Mouse (Mus musculus): ENCODE data around the gene Snapin. TPM values are rescaled to one million over a fixed set of nuclear protein-coding genes. Genes with fewer than 3 reads are reported as not detected.

Gene Snapin
- polyA plus RNA-seq, 1 experiment from 2014 or later: 79.4 TPM

DNA sequence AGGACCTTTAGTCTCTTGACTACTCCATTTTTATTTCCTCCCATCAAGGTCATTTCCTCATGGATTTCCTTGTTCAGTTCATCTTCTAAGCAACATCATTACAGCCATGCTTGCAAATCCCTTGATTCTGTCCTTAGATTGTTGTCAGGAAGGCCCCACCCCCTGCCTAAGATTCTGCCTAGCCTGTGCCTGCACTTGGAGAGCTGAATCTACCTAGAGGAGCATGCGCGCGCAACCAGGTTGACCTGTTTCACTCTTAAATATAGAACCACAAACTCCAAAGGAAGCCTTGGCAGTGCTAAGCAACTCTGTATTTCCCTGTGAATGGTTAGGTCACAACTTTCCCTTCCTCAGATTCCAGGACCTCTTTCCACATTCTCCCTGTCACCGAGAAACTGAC lies 26.9 kb upstream of the Snapin start:
- no peak overlapping the region for H3K9ac ChIP-seq (ENCODE audit: low read depth, low read length)
- no peak for ATAC-seq
- H3K4me2 ChIP-seq (ENCODE audit: low read depth, low read length): no peak overlapping the region
- H3K9me3 ChIP-seq (ENCODE audit: control insufficient read depth, low read length): no peaks in the 10 kb centered on the region
- H3K27ac ChIP-seq (ENCODE audit: low read length): no peak overlapping the region
- no peaks in the 10 kb centered on the region for H3K36me3 ChIP-seq (ENCODE audit: control insufficient read depth, insufficient read depth, low read length)
- H3K27me3 ChIP-seq (replicated peaks; ENCODE audit: control insufficient read depth, insufficient read depth, low read length): no peaks in the 10 kb centered on the region
- WGBS: 70% methylated on average over 4 of the region's 4 CpGs
- no peak overlapping the region for H3K4me3 ChIP-seq (ENCODE audit: low read length)
- peaks cover 13% of the 10 kb centered on the region for H3K4me1 ChIP-seq (ENCODE audit: control insufficient read depth, insufficient read depth, low read length)

DNA sequence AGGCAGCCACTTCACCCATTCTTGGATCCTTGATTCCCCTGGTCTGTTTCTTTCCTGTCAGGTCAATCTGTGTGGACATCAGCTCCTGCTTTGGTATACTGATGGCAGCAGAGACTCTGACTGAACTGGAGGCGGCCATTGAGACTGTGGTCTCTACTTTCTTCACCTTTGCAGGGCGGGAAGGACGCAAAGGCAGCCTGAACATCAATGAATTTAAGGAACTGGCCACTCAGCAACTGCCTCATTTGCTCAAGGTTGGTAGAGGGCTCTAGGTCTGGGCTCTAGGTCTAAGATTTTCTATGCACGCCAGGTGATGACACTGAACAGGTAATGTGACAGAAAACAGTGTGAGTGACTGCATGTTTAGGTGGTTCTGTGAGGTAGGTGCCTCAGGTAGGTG lies 25.0 kb upstream of the Snapin start:
- no peaks in the 10 kb centered on the region for H3K9me3 ChIP-seq (ENCODE audit: control insufficient read depth, low read length)
- H3K4me2 ChIP-seq (ENCODE audit: low read depth, low read length): peak overlapping the region; percentile 92; the same call in 1 of the 2 replicates
- no peaks in the 10 kb centered on the region for H3K27me3 ChIP-seq (replicated peaks; ENCODE audit: control insufficient read depth, insufficient read depth, low read length)
- H3K4me3 ChIP-seq (ENCODE audit: low read length): no peak overlapping the region
- H3K9ac ChIP-seq (ENCODE audit: low read depth, low read length): no peak overlapping the region; the same call in 1 of the 2 replicates
- no peak for ATAC-seq
- H3K36me3 ChIP-seq (ENCODE audit: control insufficient read depth, insufficient read depth, low read length): no peaks in the 10 kb centered on the region
- no peak overlapping the region for H3K27ac ChIP-seq (ENCODE audit: low read length)
- H3K4me1 ChIP-seq (ENCODE audit: control insufficient read depth, insufficient read depth, low read length): peaks cover 13% of the 10 kb centered on the region
- WGBS: 94% methylated on average over 4 of the region's 4 CpGs

- no peaks in the 10 kb centered on the region for H3K36me3 ChIP-seq (ENCODE audit: control insufficient read depth, insufficient read depth, low read length)
- H3K27me3 ChIP-seq (replicated peaks; ENCODE audit: control insufficient read depth, insufficient read depth, low read length): no peaks in the 10 kb centered on the region
- peaks cover 13% of the 10 kb centered on the region for H3K4me1 ChIP-seq (ENCODE audit: control insufficient read depth, insufficient read depth, low read length)
- H3K4me2 ChIP-seq (ENCODE audit: low read depth, low read length): peak overlapping the region; percentile 92
- 20% methylated on average over 1 of the region's 1 CpGs for WGBS
- H3K9me3 ChIP-seq (ENCODE audit: control insufficient read depth, low read length): no peaks in the 10 kb centered on the region
- H3K27ac ChIP-seq (ENCODE audit: low read length): no peak overlapping the region
- ATAC-seq: no peak
- peak overlapping the region; percentile 67 for H3K9ac ChIP-seq (ENCODE audit: low read depth, low read length)
- peak overlapping the region; percentile 46 for H3K4me3 ChIP-seq (ENCODE audit: low read length)
Observed at GRCm38 (mm10) chr3:90515242-90515641, 24.4 kb upstream of the Snapin start.

- H3K4me1 ChIP-seq (ENCODE audit: control insufficient read depth, insufficient read depth, low read length): peaks cover 13% of the 10 kb centered on the region
- no peaks in the 10 kb centered on the region for H3K9me3 ChIP-seq (ENCODE audit: control insufficient read depth, low read length)
- peak overlapping the region; percentile 67 for H3K9ac ChIP-seq (ENCODE audit: low read depth, low read length)
- peak; percentile 89 for ATAC-seq
- no peaks in the 10 kb centered on the region for H3K36me3 ChIP-seq (ENCODE audit: control insufficient read depth, insufficient read depth, low read length)
- peak overlapping the region; percentile 92 for H3K4me2 ChIP-seq (ENCODE audit: low read depth, low read length)
- H3K27me3 ChIP-seq (replicated peaks; ENCODE audit: control insufficient read depth, insufficient read depth, low read length): no peaks in the 10 kb centered on the region
- WGBS: 0% methylated on average over 10 of the region's 10 CpGs
- peak overlapping the region; percentile 46 for H3K4me3 ChIP-seq (ENCODE audit: low read length)
- peak overlapping the region; percentile 68 for H3K27ac ChIP-seq (ENCODE audit: low read length)
Observed at GRCm38 (mm10) chr3:90514691-90515090, 23.9 kb upstream of the Snapin start.

- Histone ChIP-seq H3K27ac (ENCODE audit: low read length) (peak within 1 kb of the TSS; percentile 68), H3K9me3 (ENCODE audit: control insufficient read depth, low read length) (no peaks in the 10 kb centered on the region), H3K4me1 (ENCODE audit: control insufficient read depth, insufficient read depth, low read length) (peaks cover 13% of the 10 kb centered on the region), H3K4me3 (ENCODE audit: low read length) (peak within 1 kb of the TSS; percentile 46), H3K4me2 (ENCODE audit: low read depth, low read length) (peak within 1 kb of the TSS; percentile 92), H3K9ac (ENCODE audit: low read depth, low read length) (peak within 1 kb of the TSS; percentile 67), H3K27me3 (replicated peaks; ENCODE audit: control insufficient read depth, insufficient read depth, low read length) (no peaks in the 10 kb centered on the region), H3K36me3 (ENCODE audit: control insufficient read depth, insufficient read depth, low read length) (no peaks in the 10 kb centered on the region)
- WGBS: 2% methylated on average over 25 of the region's 25 CpGs
- peak; percentile 81 for ATAC-seq
Observed at GRCm38 (mm10) chr3:90513796-90514590, 23.2 kb upstream of the Snapin start, which contains the start of the genes S100a1 and S100a13. S100a1 (minus strand) TSS chr3:90514392. S100a13 (plus strand) TSS chr3:90514435.

GRCm38 (mm10) chr3:90512948-90513642 lies 22.3 kb upstream of the Snapin start:
- no peak overlapping the region; the same call in 1 of the 2 replicates for H3K4me2 ChIP-seq (ENCODE audit: low read depth, low read length)
- peak overlapping the region; percentile 46 for H3K4me3 ChIP-seq (ENCODE audit: low read length)
- H3K27me3 ChIP-seq (replicated peaks; ENCODE audit: control insufficient read depth, insufficient read depth, low read length): no peaks in the 10 kb centered on the region
- H3K4me1 ChIP-seq (ENCODE audit: control insufficient read depth, insufficient read depth, low read length): peaks cover 14% of the 10 kb centered on the region
- no peak for ATAC-seq
- no peaks in the 10 kb centered on the region for H3K9me3 ChIP-seq (ENCODE audit: control insufficient read depth, low read length)
- H3K27ac ChIP-seq (ENCODE audit: low read length): no peak overlapping the region
- WGBS: 77% methylated on average over 9 of the region's 9 CpGs
- peak overlapping the region; percentile 67 for H3K9ac ChIP-seq (ENCODE audit: low read depth, low read length)
- no peaks in the 10 kb centered on the region for H3K36me3 ChIP-seq (ENCODE audit: control insufficient read depth, insufficient read depth, low read length)

GRCm38 (mm10) chr3:90512276-90512675 lies 21.4 kb upstream of the Snapin start:
- WGBS: 84% methylated on average over 5 of the region's 5 CpGs
- peaks cover 21% of the 10 kb centered on the region for H3K4me1 ChIP-seq (ENCODE audit: control insufficient read depth, insufficient read depth, low read length)
- no peaks in the 10 kb centered on the region for H3K27me3 ChIP-seq (replicated peaks; ENCODE audit: control insufficient read depth, insufficient read depth, low read length)
- no peaks in the 10 kb centered on the region for H3K9me3 ChIP-seq (ENCODE audit: control insufficient read depth, low read length)
- H3K27ac ChIP-seq (ENCODE audit: low read length): no peak overlapping the region
- ATAC-seq: no peak
- no peak overlapping the region for H3K4me2 ChIP-seq (ENCODE audit: low read depth, low read length)
- no peak overlapping the region for H3K9ac ChIP-seq (ENCODE audit: low read depth, low read length)
- H3K4me3 ChIP-seq (ENCODE audit: low read length): no peak overlapping the region
- no peaks in the 10 kb centered on the region for H3K36me3 ChIP-seq (ENCODE audit: control insufficient read depth, insufficient read depth, low read length)

GRCm38 (mm10) chr3:90509747-90510123 lies 18.9 kb upstream of the Snapin start:
- H3K27me3 ChIP-seq (replicated peaks; ENCODE audit: control insufficient read depth, insufficient read depth, low read length): no peaks in the 10 kb centered on the region
- 28% methylated on average over 2 of the region's 2 CpGs for WGBS
- H3K4me2 ChIP-seq (ENCODE audit: low read depth, low read length): peak overlapping the region; percentile 44
- H3K4me1 ChIP-seq (ENCODE audit: control insufficient read depth, insufficient read depth, low read length): peaks cover 16% of the 10 kb centered on the region
- peaks cover 8% of the 10 kb centered on the region; the same call in 1 of the 2 replicates for H3K36me3 ChIP-seq (ENCODE audit: control insufficient read depth, insufficient read depth, low read length)
- peak; percentile 3; the same call in 1 of the 2 replicates for ATAC-seq
- peak overlapping the region; percentile 25; the same call in 1 of the 2 replicates for H3K27ac ChIP-seq (ENCODE audit: low read length)
- no peaks in the 10 kb centered on the region for H3K9me3 ChIP-seq (ENCODE audit: control insufficient read depth, low read length)
- H3K4me3 ChIP-seq (ENCODE audit: low read length): peak overlapping the region; percentile 95
- H3K9ac ChIP-seq (ENCODE audit: low read depth, low read length): peak overlapping the region; percentile 7; the same call in 1 of the 2 replicates

DNA sequence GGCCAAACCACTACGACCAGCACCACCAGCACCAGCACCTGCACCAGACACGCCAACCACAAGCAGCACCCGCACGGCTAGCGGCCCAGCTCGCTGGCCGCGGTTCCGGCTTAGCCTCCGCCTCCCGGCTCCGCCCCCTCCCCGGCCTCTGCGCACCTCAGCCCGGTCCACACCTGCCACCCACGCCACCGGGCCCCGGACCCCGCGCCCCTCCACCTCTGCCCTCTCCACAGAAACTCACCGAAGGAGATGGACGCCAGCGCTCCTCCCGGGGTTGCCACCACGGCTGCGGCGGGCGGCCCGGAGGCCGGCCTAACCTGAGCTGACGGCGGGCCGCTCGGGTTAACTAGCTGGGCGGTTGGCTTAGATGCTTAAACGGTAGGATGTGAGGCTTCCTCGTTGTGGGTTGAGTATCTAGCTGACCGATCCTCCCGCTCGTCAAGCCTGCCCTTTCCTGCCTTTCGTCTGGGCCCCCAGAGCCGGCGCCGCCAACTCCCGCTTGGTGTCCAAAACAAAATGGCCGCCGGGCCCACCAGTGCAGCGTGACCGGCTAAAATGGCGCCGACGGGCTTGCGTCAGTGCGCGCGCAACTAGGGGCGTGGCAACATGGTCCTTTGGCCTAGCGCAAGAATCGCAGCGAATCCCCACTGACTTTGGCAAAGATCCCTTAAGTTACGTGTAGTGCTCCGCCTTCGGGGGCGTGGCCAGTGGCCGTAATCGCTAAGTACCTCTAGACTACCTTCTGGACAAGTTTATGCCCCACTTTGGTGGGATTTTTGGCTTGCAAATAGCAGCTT lies 18.3 kb upstream of the Snapin start, which contains the start of gene Chtop:
Chtop (minus strand) TSS at position 549 of the 797 bp plus-strand sequence.
- peak within 1 kb of the TSS; percentile 94 for H3K27ac ChIP-seq (ENCODE audit: low read length)
- H3K27me3 ChIP-seq (replicated peaks; ENCODE audit: control insufficient read depth, insufficient read depth, low read length): no peaks in the 10 kb centered on the region
- peak within 1 kb of the TSS; percentile 100 for H3K9ac ChIP-seq (ENCODE audit: low read depth, low read length)
- ATAC-seq: peak; percentile 93
- under 1% methylated on average over 66 of the region's 66 CpGs for WGBS
- peaks cover 16% of the 10 kb centered on the region for H3K4me1 ChIP-seq (ENCODE audit: control insufficient read depth, insufficient read depth, low read length)
- H3K4me3 ChIP-seq (ENCODE audit: low read length): peak within 1 kb of the TSS; percentile 95
- H3K36me3 ChIP-seq (ENCODE audit: control insufficient read depth, insufficient read depth, low read length): peaks cover 8% of the 10 kb centered on the region; the same call in 1 of the 2 replicates
- no peaks in the 10 kb centered on the region for H3K9me3 ChIP-seq (ENCODE audit: control insufficient read depth, low read length)
- peak within 1 kb of the TSS; percentile 66 for H3K4me2 ChIP-seq (ENCODE audit: low read depth, low read length)
